Mouse (Mus musculus) CD4-positive, CD25-positive, alpha-beta regulatory T cell, adult 4 months (primary cell): ENCODE data around the gene Draxin. TPM values are rescaled to one million over a fixed set of nuclear protein-coding genes. Genes with fewer than 3 reads are reported as not detected.
"Not testable (repeated sequence)": the region's sequence is repeated elsewhere in the genome, so short reads cannot be mapped to it uniquely, and the experiment has no call there.

Source experiments
- ATAC-seq: one replicate; pipeline ENCODE4 v1.8.0; 2017
- polyA plus RNA-seq, 2 experiments: library from polyadenylated mRNA; unstranded; fragments of 100-300 nt; shearing (Covaris generic); gene quantifications; one replicate each; pipeline ENCODE4 v1.2.1; 2017

The Draxin gene
- polyA plus RNA-seq = not detected

DNA sequence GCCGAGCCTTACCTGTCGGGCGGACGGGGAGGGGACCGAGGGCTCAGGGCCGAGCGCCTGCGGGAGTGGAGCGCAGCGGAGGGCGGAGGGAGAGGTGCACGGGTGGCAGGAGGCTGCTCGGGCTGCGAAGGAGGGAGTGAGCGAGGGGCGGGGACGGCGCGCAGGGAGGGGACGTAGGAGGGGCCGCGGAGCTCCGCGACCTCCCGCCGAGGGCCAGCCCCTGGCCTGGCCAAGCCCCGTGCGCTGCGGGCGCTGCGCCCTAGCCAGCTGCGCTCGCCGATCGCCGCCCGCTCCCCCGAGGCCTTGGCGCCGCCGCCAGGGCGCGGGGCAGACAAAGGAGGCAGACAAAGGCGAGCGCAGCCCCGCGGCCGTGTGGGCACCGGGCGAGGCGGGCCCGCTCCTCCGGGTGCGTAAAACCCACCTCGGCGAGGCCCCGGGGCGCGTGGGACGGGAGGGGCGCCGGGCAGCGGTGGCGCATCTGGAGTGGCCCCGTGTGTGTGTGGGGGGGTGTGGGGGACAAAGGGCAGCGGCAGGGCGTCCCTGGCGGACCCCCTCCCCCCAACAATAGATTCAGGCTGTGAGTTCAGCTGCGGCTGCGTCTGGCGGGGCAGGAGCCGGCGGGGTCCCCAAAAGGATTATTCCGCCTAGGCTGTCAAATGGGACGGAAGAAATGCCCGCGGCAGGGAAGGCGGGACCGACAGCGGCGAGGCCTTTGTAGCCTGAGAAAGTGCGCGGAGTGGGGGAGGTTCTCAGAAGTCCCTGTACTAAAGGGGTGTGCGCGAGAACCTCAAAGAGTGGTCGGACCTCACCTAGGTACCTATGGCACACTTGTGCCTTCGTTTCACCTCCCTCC is at the start of gene Draxin:
TSS of gene Draxin (minus strand) at position 138 of the 853 bp plus-strand sequence.
- ATAC-seq = no peak

DNA sequence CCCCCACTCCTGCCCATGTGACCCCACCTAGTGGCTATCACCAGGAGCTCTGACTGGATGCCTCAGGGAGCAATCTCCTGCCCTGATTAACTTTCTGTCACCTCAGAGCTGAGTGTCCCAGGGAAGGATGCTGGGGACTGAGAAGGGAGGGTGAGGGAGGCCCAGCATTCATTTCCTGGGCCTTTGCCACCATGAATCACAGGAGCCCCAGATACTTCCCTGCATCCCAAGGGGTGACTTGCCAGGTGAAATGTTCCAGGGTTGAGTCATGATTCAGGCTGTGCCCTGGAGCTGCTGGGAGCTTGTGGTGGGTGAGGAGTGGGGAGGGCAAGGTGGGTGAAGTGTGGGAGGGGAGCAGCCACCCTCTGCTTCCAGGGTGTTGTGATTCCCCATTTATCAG is 47.2 kb upstream of the Draxin start:
- no peak for ATAC-seq

- ATAC-seq = not testable (repeated sequence)
Measured at GRCm38 (mm10) chr4:148176603-148177002, 46.1 kb upstream of the Draxin start.

DNA sequence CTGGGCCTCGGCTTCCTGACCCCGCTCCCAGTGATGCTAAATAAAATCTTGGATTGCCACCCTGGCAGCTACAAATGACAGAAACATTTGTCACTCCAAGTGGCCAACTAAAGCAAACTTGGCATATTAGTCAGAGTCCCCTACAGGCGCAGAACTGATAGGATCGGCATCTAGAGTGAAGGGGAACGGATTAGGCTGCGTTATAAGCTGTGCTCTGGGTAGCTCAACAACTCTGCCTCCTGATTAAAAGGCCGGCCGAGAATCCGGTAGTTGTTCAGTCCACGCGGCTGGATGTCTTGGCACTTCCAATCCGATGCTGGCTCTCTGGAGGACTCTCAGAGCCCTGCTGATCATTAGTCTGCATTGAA is 44.0 kb upstream of the Draxin start:
- ATAC-seq = no peak

DNA sequence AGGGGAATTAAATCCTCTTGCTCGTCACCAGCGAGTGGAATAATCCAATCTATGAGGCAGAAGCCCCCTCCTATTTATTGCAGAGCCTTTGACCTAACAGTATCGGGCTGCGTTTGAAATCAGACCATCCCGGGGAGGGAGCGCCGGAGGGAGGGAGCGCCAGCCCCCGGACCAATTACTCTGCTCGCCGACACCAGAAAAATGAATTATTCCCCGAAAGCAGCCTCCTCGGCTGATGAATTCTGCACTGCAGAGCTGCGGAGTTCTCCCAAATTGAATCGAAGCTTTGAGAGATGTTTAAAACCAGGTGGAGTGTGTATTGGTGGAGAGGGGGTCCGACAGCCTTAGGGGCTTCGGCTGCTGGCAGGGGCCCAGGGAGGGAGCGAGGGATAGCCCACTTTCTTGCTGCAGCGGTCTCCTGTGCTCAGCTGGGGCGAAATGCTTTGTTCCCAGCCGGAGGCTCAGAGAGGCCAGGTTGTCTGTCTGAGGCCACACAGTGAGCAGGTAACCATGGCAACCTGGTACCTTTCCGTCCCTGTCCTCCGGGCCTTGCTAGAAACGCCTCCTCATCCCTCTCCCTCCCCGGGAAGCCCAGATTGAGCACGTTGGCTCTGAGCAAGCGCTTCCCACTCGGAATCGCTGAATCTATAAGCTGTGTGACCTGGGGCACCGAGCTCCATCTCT is 43.5 kb upstream of the Draxin start:
- no peak for ATAC-seq

DNA sequence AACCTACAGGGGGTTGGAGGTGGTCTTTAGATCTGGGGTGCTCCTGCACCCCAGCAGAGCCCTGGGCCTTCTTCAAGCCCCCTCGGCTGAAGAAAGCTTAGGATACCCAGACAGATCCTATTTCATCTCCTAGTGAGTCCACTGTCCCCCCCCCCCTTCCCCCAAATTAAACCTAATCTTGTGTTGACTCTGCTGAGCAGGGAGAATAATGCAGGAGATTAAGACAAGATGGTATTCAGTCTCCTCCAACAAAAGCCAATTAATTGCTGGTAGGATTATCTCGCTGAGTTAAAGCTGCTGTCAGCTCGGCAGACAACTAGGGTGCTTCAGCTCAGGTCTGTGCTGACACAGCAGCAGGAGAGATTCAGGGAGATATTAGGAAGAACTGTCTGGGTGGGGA is 40.8 kb upstream of the Draxin start:
- ATAC-seq = no peak

DNA sequence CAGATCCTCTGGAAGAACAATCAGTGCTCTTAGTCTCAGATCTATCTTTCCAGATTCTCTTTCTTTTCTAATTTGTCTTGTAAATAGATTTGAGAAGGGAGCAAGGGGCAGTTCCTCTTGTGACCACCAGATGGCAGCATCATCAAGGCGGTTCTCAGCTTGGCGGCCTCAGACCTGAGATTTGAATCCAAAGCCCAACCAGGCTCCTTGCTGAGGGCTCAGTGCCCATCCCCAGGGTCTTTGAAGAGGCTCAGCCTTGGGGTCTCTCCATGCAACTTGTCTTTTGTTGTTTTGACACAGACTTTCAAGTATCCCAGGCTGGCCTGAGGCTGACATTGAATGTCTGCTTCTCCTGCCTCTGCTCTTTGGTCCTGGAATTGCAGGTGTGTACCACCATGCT is 40.3 kb upstream of the Draxin start:
- ATAC-seq = peak; percentile 40

- no peak for ATAC-seq
Measured at GRCm38 (mm10) chr4:148169586-148169985, 39.1 kb upstream of the Draxin start.

- peak; percentile 69 for ATAC-seq
Measured at GRCm38 (mm10) chr4:148168287-148168686, 37.8 kb upstream of the Draxin start.

GRCm38 (mm10) chr4:148166986-148167385 is 36.5 kb upstream of the Draxin start:
- no peak for ATAC-seq

- no peak for ATAC-seq
Measured at GRCm38 (mm10) chr4:148166431-148166830, 35.9 kb upstream of the Draxin start.

DNA sequence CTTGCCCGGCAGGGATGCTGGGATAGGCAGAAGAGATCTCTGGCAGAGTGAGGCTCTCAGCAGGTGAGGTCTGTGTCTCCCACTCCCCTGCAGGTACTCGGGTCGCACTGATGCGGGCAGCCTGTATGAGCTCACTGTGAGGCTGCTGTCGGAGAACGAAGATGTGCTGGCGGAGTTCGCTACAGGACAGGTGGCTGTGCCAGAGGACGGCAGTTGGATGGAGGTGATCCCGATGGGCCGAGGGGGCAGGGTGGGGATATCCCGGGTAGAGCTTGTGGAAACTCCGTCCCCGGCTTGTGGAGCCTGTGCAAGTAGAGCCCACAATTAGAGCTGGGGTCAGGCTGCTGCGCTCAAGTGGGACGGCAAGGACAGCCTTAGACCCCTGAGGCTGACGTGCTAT is 35.1 kb upstream of the Draxin start:
- ATAC-seq = no peak

DNA sequence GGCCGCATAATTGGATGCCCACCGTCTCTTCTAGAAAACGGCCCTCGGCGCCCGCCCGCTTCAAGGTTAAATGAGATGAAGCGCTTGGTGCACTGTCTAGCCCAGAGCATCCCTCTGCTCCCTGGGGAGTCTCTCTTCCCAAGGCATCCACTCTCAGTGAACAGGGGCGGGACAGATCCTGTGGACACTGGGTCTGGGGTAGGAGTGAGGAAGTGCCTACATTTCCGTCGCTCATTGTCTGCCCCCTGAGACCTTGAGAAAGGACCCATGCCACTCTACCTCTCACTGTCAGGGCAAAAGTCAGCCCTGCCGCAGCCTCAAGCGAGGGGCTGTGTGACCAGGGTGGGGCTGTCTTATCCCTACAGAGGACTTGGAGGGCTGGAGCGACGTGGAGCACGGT is 34.0 kb upstream of the Draxin start:
- no peak for ATAC-seq

DNA sequence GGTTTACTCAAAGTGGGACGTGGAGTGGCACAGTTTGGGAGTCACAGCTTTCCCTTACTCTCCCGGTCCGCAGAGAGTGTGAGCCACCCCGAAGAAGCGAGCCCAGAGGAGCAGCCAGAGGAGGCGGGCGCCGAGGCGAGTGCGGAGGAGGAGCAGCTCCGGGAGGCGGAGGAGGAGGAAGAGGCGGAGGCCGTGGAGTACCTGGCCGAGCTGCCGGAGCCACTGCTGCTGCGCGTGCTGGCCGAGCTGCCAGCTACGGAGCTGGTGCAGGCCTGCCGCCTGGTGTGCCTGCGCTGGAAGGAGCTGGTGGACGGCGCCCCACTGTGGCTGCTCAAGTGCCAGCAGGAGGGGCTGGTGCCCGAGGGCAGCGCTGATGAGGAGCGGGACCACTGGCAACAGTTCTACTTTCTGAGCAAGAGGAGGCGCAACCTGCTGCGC is 33.5 kb upstream of the Draxin start:
- peak; percentile 52 for ATAC-seq

GRCm38 (mm10) chr4:148160436-148161390 is 30.2 kb upstream of the Draxin start, which contains the start of the genes Fbxo44 and Fbxo2:
TSS of gene Fbxo44 (minus strand) at chr4:148160482.
TSS of gene Fbxo2 (plus strand) at chr4:148160621.
- ATAC-seq = peak; percentile 8

DNA sequence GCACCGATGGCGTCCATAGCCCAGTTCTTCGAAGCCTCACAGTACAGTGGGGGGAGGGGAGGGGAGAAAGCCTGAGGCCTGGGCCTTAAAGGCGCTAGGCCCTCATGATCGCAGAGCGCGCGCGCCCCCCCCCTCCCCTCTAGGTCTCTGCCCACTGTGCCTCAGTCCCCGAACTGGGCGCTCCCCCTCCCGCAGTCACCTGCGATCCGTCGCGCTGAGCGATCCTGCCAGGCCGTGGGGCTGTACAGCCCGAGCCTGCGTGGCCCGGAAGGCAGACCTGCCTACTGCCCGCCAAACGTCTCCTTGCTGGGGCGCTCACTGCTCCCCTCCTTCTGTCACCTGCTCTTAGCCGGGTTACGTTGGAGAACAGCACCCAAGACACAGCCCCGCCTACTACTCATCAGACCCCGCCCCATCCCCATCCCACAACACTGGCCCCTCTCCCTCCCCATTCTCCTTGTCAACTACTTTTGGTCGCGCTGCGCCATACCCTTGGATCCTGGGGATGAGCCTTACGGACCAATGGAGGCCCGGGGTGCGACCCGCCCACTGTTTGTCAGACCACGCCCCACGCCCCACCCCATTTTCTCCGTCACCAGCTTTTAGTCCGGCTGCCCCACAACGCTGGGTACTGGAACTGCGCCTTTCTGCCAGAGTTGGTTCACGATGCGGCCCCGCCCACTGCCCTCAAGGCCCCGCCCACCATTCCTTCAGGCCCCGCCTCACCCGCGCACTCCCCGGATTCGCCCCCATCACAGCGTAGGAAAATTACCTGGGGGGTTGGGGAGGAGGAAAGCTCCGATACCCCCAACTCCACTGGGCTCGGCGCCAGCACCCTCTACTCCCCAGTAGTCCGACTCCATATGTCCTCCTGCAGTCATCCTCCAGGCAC is 29.3 kb upstream of the Draxin start:
- ATAC-seq = peak; percentile 75

DNA sequence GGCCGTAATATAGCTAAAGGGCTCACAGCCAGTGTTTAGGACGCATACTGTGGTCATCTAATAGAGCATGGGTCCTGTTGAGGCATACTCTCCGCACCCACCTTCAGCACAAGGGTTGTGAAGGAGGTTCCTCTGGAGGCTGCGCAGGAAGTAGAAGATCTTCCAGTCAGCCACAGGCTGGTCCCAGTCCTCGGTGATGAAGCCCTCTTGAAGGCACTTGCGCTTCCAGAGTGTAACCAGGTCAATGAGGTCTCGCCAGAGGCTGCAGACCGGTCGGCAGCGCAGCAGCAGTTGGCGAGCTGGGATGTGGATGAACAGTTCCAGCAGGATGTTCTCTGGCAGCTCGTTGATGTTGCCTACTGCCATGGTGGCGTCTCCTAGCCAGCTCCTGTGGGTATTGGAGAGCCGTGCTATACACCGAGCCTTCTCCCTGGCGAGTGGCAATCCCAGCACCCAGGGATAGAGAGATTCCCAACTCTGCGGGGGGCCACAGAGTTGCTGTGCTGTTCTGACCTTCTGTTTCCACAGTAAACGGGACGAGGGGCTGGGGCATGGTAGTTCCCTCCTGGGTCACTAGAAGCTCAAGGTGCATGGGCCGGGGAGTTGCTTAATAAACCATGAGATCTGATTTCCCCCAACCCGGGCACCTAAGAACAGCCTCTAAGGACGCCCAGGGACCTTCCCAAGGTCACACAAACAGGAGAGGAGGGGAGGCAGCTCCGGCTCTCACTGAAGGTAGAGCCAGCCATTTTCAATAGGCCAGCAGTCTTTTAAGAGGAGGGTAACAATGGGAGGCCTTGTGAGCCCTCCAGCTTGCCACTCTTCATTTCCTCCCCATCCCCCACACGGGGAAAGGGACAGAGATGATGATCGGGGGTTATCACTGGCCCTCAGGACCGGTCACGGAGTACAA is 28.2 kb upstream of the Draxin start:
- ATAC-seq = no peak

DNA sequence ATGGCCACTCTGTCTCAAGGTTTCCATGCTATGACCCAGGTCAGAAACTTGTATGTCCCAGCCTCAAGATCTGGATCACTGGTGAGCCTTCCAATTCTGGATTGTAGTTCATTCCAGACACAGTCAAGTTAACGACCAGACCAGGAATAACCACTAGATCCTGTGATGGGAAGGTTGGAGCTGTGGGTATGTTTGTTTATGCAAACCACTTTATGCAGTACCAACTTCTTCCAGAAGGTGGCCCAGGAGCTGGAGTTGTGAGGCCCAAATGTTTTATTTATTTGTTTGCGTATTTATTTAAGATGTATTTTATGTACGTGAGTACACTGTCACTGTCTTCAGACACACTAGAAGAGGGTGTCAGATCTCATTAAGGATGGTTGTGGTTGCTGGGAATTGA is 24.5 kb upstream of the Draxin start:
- ATAC-seq = no peak

DNA sequence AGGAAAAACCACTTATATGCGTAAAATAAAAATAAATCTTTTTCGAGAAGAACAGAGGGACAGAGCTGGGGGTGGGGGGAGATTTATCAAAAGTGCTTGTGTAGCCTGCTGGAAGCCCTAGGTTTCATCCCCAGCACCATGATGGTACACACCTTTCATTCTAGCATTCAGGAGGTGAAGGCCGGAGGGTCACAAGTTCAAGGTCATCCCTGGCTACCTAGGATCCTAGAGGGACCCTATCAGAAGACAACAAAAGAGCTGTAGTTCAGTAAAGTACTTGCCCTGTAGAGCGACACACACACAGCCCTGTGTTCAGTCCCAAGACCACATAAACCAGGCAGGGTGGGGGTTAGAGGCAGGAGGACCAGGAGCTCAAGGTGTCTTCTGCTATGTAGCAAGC is 23.5 kb upstream of the Draxin start:
- no peak for ATAC-seq

DNA sequence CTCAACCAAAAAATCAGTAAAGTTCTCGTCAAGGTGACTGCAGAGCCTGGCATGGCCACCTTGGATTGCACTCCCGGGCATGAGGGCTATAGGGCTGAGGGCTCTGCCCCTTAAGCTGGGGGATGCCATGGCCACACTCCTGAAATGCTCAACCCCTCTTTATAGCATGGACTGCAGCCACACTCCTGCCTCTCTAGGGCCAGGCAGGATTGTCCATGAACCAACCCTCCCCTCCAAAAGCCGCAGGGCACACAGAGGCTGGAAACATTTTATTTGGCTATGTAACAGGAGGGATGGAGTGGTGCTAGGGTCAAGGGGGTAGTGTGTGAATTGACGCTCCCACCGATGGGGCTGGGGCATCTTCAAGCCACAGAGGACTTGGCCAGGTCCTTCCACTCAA is 22.0 kb upstream of the Draxin start:
- ATAC-seq = no peak
